Mouse (Mus musculus) frontal cortex, postnatal 25 days (tissue): ENCODE results near the gene Sema3b.
A peak's percentile ranks its signal among the peaks of the same experiment; 100 is the strongest.
"Not testable (repeated sequence)": the region's sequence is repeated elsewhere in the genome, so short reads cannot be mapped to it uniquely, and the experiment has no call there.

Experiments used
- DNase-seq, 2 experiments: peaks; one replicate each; pipeline ENCODE4 v3.0.0; 2022; ENCODE audit warnings: low spot score in 2 of 2

Sema3b gene

GRCm38 (mm10) chr9:107590058-107590772 lies 18.8 kb downstream of the Sema3b start:
- DNase-seq, result no peak

GRCm38 (mm10) chr9:107587833-107588639 lies 21.0 kb downstream of the Sema3b start:
- peak in 1 of 2 experiments; percentile 42 for DNase-seq

- DNase-seq, result peak; percentile 92 to 95
Observed at GRCm38 (mm10) chr9:107586974-107587832, 21.8 kb downstream of the Sema3b start, which contains the start of gene Ifrd2. TSS of gene Ifrd2 (plus strand) at chr9:107587642.

- DNase-seq, result no peak
Observed at GRCm38 (mm10) chr9:107586504-107586903, 22.5 kb downstream of the Sema3b start.

- DNase-seq, result no peak
Observed at GRCm38 (mm10) chr9:107583174-107583573, 25.9 kb downstream of the Sema3b start.

GRCm38 (mm10) chr9:107582509-107583062 lies 26.4 kb downstream of the Sema3b start:
- no peak for DNase-seq

GRCm38 (mm10) chr9:107581584-107581983 lies 27.4 kb downstream of the Sema3b start:
- DNase-seq, result no peak

- DNase-seq, result peak; percentile 70 to 74
Observed at GRCm38 (mm10) chr9:107580501-107581317, 28.3 kb downstream of the Sema3b start, which contains the start of gene Hyal3. TSS of gene Hyal3 (plus strand) at chr9:107580818.

- DNase-seq, result no peak
Observed at GRCm38 (mm10) chr9:107579023-107579900, 29.8 kb downstream of the Sema3b start.

- no peak for DNase-seq
Observed at GRCm38 (mm10) chr9:107578587-107578986, 30.4 kb downstream of the Sema3b start, which contains the start of gene Naa80. TSS of gene Naa80 (plus strand) at chr9:107578887.

GRCm38 (mm10) chr9:107577871-107578270 lies 31.2 kb downstream of the Sema3b start:
- DNase-seq, result no peak

GRCm38 (mm10) chr9:107576357-107577107 lies 32.5 kb downstream of the Sema3b start, which contains the start of gene Hyal1:
TSS of gene Hyal1 (plus strand) at chr9:107576927.
- no peak for DNase-seq

GRCm38 (mm10) chr9:107575579-107576356 lies 33.3 kb downstream of the Sema3b start:
- no peak for DNase-seq

GRCm38 (mm10) chr9:107573774-107574173 lies 35.3 kb downstream of the Sema3b start:
- not testable (repeated sequence) for DNase-seq

- no peak for DNase-seq
Observed at GRCm38 (mm10) chr9:107572327-107572662, 36.7 kb downstream of the Sema3b start.

GRCm38 (mm10) chr9:107571534-107572326 lies 37.3 kb downstream of the Sema3b start:
- DNase-seq, result no peak

- DNase-seq, result no peak
Observed at GRCm38 (mm10) chr9:107570845-107571244, 38.2 kb downstream of the Sema3b start.
